Mouse (Mus musculus) cerebral cortex, adult 2 months (tissue): ENCODE results near the gene Rsbn1l.

Experiments
- WGBS: fragments of 180-500 bp; shearing (Covaris S2); methylation state at CpG from one replicate; pipeline ENCODE4 v1.1.7; 2018; 5-methylcytosine and 5-hydroxymethylcytosine counted together

Rsbn1l gene

DNA sequence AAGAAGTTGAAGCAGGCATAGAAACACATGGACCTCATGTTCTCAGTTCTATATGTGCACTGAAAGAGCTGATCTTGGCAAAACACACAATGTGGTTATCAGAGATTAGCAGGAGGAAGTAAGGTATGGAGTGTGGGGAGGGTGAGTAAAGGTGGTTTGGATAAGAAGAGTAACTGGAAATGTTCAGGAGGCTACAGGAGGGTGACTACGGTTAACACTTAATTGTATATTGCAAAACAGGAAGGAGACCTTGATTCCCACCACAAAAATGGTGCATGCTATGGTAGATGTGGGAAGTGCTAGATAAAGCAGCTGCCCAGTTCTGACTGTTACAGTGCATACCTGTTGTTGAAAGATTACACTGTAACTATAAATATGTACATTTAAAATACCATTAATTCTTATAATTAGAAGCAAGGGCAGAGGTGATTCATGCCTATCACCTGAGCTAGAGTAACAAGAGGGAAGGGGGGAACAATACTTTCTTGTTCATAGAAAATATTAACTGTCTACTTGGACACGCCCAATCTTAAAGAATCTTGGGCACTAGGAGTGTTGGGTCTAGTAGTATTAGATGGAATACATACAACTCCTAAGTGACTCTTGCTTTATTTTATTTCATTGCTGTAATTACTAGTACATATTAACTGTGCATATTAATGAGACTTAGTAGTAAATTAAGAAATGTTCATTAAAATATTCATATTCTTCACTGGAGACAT, 58.6 kb downstream of the Rsbn1l start:
- 96% methylated on average over 2 of the region's 2 CpGs for WGBS

DNA sequence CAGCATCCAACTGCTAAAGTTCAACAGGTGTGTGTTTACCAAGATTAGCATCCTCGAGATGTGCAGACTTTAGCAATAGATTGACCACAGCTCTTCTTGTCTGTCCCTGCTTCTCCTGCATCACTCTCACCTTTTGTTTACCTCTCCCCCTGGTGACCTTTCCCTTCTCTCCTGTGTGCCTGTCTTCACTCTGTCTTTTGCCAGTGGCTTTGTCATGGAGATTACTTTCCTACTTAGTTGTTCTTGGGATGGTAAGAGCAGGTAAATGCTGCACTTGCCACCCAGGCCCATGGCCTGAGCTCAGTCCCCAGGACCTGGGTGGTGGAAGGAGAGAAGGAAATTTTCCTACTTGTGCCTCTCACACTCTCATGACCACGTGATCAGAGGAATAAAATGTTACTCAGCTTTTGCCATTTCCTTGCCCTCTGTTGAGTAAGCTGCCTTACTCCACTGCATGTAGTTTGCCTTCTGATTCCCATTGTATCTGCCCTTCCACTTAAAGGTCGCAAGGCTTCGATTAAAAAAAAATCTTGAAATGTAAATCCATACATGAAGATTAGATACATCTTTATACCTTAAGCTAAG, 72.1 kb downstream of the Rsbn1l start:
- WGBS = 82% methylated on average over 4 of the region's 4 CpGs

DNA sequence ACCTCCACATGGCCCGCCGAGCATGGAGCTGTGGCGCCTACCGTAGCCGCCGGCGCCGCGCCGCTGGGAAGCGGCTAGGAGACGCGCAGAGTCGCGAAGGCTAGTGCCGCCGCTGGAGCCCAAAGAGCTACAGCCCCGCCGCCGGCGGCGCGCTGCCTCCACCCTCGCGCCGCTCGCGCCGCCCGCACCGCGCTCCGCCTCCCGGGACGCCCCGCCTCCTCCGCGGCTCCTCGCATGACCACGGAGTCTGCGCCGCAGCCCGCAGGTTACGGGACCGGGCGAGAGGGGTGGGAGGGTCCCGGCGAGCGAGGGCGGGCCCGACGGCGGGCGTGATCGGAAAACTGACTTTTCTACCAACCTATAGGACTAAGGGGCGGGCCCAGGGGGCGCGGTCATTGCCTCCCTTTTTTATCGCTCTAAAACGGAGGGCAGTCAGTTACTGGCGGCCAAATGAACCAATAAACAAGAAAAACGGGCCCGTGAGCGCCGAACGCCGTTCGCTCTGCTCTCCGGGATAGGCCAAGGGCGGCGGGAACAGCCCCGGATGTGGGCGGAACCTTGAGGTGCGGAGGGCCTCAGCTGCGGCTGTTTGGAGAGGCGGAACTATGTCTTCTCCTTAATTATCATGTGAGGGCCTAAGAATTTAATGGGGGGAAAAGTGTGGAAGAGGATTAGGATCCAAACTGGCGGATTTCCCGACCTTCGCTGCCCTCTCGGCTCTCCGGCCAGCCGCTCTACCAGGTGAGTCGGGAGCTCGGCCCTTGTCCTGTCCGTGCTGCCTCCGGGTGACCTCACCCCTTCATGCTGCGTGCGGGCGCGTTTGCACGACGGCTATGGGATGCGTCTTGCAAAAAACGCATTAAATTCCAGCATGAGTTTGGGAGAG, 74.0 kb downstream of the Rsbn1l start, which contains the start of the genes Phtf2 and Tmem60:
Phtf2 (minus strand) TSS at position 210 of the 886 bp plus-strand sequence.
Tmem60 (plus strand) TSS at position 277 of the 886 bp plus-strand sequence.
- under 1% methylated on average over 94 of the region's 94 CpGs for WGBS

- WGBS = 1% methylated on average over 60 of the region's 64 CpGs
Observed at GRCm38 (mm10) chr5:20880797-20881775, 75.1 kb downstream of the Rsbn1l start.

DNA sequence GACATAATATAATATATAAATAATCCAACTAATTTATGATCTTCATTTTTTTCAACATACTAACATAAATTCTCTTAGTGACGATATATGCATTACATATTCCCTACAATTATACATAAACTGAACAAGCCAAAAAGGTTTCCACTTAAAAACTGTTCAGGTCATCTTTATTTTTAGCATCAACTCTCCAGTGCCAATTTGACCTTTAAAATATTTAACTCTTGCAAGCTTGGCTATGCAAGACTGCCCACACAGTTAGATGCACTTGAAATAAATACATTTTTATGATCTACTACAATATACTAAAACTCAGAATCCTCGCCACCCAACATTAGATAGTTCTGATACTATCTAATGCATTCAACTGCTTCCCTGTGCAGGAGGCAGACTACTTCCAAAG, 75.8 kb downstream of the Rsbn1l start:
- WGBS = 78% methylated on average over 2 of the region's 2 CpGs

DNA sequence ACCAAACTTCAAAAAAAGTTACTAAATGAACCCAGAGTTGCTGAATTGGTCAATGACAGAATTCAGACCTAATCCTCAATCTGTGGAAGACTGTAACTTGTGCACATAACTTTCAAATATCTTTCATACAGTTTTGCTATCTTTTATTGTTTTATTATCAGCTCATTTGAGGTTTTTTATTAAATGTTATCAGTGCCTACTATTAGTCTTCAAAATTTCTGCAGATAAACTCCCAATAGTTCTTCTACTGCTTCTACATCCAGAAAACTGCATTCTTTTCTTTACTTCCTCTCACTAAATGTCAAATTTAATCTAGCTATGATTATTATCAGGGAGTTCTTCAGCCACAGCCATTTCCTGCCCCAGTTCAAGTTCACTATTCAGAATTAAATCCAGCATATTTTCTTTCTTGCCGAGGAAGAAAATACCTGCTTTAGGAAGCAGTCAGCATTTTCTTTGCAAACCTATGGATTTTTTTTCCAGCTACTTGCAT, 79.2 kb downstream of the Rsbn1l start:
- 46% methylated on average over 1 of the region's 1 CpGs for whole genome bisulfite sequencing

DNA sequence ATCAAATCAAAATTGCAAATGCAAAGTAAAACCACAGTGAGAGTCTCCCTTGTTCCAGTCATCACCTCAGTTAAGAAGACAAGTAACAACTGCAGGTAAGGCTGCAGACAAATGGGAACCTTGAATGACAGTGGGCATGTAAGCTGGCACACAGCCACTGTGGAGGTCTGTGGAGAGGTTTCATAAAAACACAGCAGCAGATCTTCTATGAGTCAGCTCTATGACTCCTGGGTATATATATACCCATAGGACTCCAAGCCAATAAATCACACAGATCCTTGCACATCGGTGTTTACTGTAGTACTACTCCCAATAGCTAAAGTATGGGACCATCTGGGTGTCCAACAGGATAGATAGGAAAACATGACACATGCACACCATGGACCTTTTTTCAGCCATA, 83.1 kb downstream of the Rsbn1l start:
- 65% methylated on average over 1 of the region's 1 CpGs for WGBS

DNA sequence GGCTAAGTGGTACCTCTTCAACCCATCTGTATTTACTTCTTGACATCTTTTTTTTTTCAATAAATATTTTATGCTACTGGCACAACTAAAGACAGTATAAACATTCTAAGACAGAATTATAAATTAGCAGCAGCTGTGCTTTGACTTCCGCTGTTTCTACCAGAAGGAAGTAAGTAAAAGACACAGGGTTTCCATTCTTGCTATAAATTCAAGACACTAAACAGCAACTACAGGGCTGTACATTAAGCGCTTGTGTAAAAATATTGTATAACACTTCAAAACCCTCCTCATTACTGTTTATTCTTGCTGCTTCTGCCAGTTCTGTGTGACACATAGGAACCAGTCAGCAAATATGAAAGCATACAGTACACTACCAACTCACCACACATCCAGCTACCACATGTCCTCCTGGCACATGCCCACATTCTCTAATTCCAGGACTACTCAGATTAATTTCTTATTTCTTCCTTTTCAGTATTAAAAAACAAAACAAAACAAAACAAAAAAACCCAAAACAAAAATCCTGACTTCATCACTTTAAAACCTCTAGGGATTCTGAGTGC, 90.9 kb downstream of the Rsbn1l start:
- WGBS = 64% methylated on average over 2 of the region's 2 CpGs

DNA sequence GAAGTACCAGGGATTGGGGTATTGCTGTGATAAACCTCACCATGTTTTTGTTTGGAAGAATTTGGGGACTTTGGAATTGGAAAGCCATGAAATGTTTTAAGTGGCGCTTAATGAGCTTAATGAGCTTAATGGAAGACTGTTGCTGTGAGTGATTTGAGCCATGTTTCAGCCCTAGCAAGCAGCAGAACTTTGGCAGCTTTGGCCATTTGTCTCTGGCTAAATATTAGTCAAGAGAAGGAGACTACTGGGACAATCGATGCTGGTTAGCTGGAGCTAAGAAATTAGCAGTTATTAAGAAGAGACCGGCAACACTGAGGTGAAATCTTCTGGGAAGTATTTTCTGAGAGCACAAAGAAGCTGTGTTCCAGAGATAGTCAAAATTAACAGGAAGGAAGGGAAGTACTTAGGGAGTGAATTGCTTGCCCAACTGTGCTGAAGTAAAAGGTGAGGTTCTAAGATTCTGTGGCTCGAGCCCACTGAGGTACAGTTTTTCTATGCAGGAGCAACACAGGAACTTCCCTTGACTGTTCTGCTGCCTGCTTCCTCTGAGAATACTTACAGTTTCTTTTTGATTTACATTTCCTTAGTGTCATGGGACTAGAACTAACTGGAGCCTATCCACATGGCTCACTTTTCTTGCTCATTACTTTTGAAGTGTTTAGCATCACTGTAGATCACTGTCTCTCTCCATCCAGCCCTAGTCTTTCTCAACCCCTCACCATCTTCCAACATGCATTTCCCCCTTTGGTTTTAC, 91.8 kb downstream of the Rsbn1l start:
- WGBS = 66% methylated on average over 4 of the region's 4 CpGs

DNA sequence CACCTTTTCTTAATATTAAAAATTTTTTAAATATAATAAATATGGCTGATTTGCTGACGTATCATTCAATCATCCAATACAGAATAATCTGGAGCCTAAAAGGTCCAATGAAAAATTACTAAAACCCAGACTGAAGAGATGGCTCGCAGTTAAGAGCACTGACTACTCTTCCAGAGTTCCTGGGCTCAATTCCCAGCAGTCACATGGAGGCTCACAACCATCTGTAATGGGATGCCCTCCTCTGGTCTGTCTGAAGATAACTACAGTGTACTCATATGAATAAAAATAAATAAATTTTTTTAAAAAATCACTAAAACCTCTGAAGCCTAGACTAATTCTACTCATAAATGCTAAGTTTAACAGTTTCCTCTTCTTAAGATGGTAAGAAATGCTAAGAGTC, 94.3 kb downstream of the Rsbn1l start:
- WGBS = 69% methylated on average over 2 of the region's 2 CpGs

DNA sequence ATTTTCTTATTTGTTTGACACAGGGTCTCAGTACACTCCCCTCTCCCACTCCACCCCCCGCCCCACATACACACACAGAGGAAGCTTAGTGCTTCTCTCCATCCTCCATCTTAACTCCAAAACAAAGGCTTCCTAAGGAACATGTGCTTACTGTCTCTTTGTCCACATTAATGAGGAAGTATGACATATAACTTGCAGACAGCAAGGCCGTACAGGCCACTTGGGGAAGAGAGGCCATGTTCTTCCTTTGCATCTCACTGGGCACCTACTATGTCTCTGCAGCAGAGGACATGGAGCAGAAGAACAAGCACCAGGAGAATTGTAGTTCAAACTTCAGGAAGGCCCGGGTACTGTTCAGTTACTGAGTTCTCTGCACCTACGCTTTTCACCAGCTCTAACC, 95.6 kb downstream of the Rsbn1l start:
- WGBS = 89% methylated on average over 4 of the region's 4 CpGs

DNA sequence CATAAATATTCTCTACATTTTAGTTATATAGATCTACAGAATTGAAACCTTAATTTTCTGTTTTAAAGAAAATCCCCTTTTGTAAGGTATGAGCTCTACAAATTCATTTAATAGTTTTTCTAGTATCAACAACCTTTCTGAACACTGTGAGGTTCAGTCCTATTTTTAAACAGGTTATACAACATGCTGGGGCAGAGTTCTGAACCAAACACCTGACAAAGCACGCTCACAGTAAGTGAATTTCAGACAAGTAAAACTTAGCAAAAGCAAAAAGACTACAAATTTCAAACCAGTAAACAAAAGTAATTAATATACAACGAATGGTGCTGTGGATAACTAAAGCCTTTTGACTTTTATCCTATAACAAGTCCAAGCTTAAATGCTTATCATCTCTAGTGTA, 97.8 kb downstream of the Rsbn1l start:
- WGBS = 89% methylated on average over 2 of the region's 2 CpGs

DNA sequence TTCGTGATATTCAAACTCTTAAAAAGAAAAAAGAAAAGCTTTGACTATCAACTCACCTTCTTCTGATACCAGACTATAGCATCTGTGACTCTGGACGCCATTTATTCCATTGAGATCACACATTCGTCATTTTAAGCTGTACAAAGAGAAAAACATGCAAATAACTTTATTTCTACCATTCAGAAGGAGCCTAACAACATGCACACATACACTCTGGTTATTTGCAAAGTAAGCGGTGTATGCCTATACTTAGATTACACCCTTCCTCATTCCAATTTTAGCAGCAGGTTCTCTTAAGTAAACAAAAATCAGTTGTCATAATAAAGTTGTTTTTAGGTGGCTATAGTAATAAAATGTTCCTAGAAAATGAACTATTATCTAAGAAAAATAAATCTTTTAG, 101.1 kb downstream of the Rsbn1l start:
- 78% methylated on average over 4 of the region's 4 CpGs for WGBS

- WGBS = 93% methylated on average over 2 of the region's 2 CpGs
Observed at GRCm38 (mm10) chr5:20847010-20847409, 109.2 kb downstream of the Rsbn1l start.

- 51% methylated on average over 2 of the region's 2 CpGs for WGBS
Observed at GRCm38 (mm10) chr5:20843816-20844215, 112.4 kb downstream of the Rsbn1l start.

- 90% methylated on average over 2 of the region's 3 CpGs for WGBS
Observed at GRCm38 (mm10) chr5:20843405-20843804, 112.8 kb downstream of the Rsbn1l start.
